Mouse (Mus musculus): ENCODE measurements around the gene Krtcap3.

- TF ChIP-seq CTCF (IDR thresholded peaks at IDR 0.05) (no peak), EP300 (IDR thresholded peaks at IDR 0.05; ENCODE audit: insufficient read depth, low read depth, low read length) (no peak), POLR2A (IDR thresholded peaks at IDR 0.05; ENCODE audit: insufficient read depth, low read depth, low read length) (no peak)
Observed at GRCm38 (mm10) chr5:31250716-31251115, 775 bp upstream of the Krtcap3 start.
